Mouse (Mus musculus) ES-CJ7 (cell line): ENCODE results near the gene Lrig1.

ENCODE experiments used
- DNase-seq: peaks from one replicate; pipeline ENCODE4 v3.0.0; 2011; ENCODE audit warnings: low read depth, low spot score

Lrig1 gene

DNA sequence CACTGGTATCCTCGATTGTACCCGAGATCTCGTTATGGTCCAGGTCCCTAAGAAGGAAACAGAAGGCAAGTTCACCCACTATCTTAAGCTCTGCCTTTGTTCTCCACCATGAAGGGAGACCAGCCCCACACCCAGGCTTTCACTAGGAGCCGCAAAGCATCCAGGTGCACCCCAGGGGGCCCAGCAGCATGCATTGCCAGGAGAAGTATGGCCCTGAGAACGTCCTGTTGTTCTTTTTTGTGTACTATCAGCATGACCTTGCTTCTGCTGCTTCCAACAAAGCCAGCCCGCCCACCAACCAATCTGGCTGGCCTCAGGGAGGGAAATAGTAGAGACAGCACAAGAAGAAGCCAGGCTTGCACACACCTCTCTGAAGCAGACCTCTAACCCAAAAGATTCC is 79.7 kb downstream of the Lrig1 start:
- DNase-seq = peak; percentile 72

- no peak for DNase-seq
These were observed 81.3 kb downstream of the Lrig1 start for GRCm38 (mm10) chr6:94618671-94619070.

- DNase-seq = no peak
These were observed 84.0 kb downstream of the Lrig1 start for GRCm38 (mm10) chr6:94615936-94616335.

GRCm38 (mm10) chr6:94614346-94614745 is 85.6 kb downstream of the Lrig1 start:
- no peak for DNase-seq

DNA sequence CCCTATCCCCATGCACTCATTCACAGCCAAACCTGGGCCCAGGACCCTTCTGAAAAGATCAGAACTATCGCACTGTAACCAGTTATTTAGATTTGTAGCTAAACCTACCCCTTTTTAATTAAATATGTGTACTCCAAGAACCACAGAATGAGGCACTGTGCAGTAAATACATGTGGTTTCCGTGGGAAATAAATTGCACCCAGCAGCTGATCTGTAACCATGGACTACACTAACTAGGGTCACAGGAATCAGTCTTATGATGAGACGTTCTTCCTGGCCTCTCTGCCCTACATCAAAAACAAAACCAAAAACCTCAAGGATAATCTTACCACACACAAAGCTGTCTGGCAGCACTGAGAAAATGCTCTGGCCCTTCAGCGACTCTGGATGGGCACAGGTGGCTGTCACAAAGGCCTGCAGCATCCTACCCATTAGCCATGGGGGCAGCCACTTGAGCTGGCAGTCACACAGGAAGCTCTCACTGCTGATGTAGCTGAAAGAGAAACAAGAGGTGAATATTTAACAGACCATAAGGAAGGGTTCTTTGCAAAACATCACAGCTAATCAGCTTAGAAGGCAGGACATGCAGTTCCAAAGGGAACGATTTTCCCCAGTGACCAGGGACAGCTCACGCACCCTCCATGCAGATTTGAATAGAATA is 86.6 kb downstream of the Lrig1 start:
- no peak for DNase-seq

- no peak for DNase-seq
These were observed 95.4 kb downstream of the Lrig1 start for GRCm38 (mm10) chr6:94604546-94604945.

DNA sequence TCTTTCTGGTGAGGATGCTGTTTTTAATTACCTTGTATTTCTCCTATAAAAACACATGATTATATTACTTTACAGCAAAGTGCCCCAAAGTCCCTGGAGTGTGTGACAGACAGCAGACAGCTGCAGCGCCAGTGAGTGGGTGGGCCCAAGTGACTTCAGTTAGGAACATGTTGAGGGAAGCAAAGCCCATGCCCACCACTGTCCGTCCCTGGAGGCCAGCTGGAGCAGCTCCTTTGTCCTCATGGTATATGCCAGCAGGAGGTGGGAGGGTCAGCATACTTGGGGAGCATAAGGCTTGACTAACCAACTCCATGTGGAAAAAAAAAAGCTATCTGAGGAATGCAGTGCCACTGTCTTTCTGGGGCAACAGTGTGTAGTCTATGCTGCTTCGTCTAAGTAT is 95.9 kb downstream of the Lrig1 start:
- no peak for DNase-seq

DNA sequence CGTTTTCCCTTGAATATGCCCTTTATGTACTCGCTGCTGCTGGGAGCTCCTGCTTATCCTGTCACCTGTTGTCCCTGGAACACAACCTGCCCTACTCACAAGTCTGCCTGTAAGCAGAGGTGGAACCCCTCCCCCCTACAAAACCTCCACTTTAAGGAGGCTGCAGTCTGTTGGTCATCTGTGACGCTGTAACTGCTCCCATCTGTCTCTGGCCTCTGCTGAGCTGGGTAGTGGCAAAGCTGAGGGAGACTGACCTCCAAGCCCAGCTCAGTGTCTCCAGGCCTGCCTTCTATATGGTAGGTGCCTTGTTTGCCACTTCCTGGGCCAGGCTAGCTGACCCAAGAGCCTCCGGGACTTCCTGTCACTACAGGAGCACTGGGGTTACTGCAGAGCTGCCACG is 98.1 kb downstream of the Lrig1 start:
- no peak for DNase-seq

- no peak for DNase-seq
These were observed 98.9 kb downstream of the Lrig1 start for GRCm38 (mm10) chr6:94601101-94601500.

DNA sequence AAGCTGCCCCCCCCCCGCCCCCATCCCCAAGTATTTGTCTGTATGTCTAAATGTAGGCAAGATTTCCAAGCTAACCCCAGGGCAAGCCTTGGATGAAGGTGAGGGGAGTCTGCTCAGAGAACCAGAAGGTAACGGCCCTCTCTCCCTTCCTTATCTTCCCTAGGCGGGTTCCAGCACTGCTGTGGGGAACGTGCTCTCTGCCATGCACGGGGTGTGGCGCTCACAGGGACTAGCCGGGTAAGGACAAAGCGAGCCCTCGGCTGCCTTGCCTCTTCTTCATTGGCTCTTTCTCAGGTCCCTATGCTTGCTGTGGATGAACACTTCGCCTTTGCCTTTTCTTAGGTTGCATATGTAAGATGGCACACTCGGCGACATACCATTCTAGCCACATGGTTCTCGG is 100.9 kb downstream of the Lrig1 start:
- no peak for DNase-seq

- DNase-seq = no peak
These were observed 101.5 kb downstream of the Lrig1 start for GRCm38 (mm10) chr6:94598421-94598820.

GRCm38 (mm10) chr6:94596761-94597485 is 103.0 kb downstream of the Lrig1 start:
- DNase-seq = peak; percentile 37

GRCm38 (mm10) chr6:94596051-94596760 is 103.8 kb downstream of the Lrig1 start:
- DNase-seq = no peak

GRCm38 (mm10) chr6:94595206-94595605 is 104.8 kb downstream of the Lrig1 start:
- DNase-seq = no peak

- DNase-seq = no peak
These were observed 105.2 kb downstream of the Lrig1 start for GRCm38 (mm10) chr6:94594711-94595110.

GRCm38 (mm10) chr6:94594096-94594665 is 105.8 kb downstream of the Lrig1 start:
- DNase-seq = no peak

DNA sequence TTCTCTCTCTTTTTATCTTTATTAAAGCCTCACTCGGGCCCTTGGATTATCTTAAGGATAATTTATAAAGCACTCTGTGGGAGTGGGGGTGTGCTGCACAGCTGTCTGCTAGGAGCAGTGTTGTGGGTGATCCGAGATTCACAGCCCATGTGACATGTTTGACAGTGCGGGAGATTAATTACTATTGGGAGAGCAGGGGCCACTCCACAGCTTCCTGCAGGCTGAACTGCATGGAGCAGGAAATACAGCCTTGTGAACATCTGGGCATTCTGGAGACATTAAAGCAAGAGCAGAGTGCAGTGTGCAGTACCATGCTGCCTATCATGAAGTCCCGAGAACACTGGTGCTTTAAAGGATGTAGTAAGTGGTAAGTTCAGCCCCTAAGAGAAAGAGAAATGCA is 107.2 kb downstream of the Lrig1 start:
- DNase-seq = no peak

DNA sequence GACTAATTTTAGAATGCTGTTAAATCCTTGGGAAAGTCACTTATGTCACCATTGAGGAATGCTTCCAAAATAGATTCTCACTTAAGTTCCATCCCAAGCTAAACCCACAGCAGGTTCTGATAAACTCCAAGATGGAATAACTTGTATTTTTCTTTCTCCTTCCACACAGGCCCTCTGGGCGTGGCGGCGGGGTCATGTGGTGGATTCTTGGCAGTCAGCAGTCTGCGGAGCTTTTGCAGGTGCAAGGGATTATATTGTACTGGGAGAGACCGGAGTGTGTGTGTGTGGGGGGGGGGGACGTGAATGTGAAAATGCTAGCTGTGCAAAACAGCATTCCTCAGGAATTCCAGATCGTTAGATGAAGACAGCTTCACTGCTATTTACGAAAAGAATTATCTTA is 107.7 kb downstream of the Lrig1 start:
- DNase-seq = no peak

GRCm38 (mm10) chr6:94588365-94588764 is 111.6 kb downstream of the Lrig1 start:
- DNase-seq = no peak

GRCm38 (mm10) chr6:94584976-94585375 is 115.0 kb downstream of the Lrig1 start:
- DNase-seq = no peak

DNA sequence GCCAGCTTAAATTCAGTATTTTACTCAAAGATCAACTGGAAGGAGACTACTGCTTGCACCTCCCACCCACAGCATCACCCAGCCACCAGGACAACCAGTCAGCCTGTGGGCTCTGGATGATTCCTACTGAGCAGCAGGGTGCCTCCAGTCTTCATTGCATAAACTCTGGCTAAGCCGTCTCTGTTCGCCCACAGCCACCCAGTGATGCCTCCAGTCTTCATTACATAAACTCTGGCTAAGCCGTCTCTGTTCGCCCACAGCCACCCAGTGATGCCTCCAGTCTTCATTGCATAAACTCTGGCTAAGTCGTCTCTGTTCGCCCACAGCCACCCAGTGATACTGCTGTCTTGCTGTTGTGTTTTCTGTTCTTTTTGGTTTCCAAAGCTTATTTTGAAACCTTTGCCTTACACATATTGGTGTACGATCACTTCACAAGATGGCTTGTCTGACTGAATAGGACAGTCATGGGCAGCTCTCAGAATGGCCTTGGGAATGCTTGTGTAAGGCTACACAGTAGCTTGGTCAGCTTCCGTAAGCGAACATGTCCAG is 115.7 kb downstream of the Lrig1 start:
- no peak for DNase-seq

GRCm38 (mm10) chr6:94582055-94582454 is 117.9 kb downstream of the Lrig1 start:
- DNase-seq = no peak
